Mouse (Mus musculus): ENCODE measurements around the gene Stk40.

The Stk40 gene

GRCm38 (mm10) chr4:126130502-126130901 lies 26.7 kb downstream of the Stk40 start:
- no peak for DNase-seq

GRCm38 (mm10) chr4:126131290-126132121 lies 27.7 kb downstream of the Stk40 start:
- no peak for DNase-seq

- DNase-seq: no peak
These were observed 29.0 kb downstream of the Stk40 start for GRCm38 (mm10) chr4:126132636-126133264.

GRCm38 (mm10) chr4:126134236-126134635 lies 30.5 kb downstream of the Stk40 start:
- DNase-seq: no peak

- peak; percentile 39 to 42 for DNase-seq
These were observed 30.9 kb downstream of the Stk40 start for GRCm38 (mm10) chr4:126134639-126135038.

- DNase-seq: no peak
These were observed 34.0 kb downstream of the Stk40 start for GRCm38 (mm10) chr4:126137773-126138172.

- no peak for DNase-seq
These were observed 37.3 kb downstream of the Stk40 start for GRCm38 (mm10) chr4:126141021-126141420.

- DNase-seq: no peak
These were observed 41.6 kb downstream of the Stk40 start for GRCm38 (mm10) chr4:126145396-126145795.

GRCm38 (mm10) chr4:126146974-126147532 lies 43.3 kb downstream of the Stk40 start:
- DNase-seq: no peak

GRCm38 (mm10) chr4:126147533-126148160 lies 43.9 kb downstream of the Stk40 start, which contains the start of gene Eva1b:
TSS of gene Eva1b (plus strand) at chr4:126147744.
- DNase-seq: no peak

- no peak for DNase-seq
These were observed 44.6 kb downstream of the Stk40 start for GRCm38 (mm10) chr4:126148161-126148961.

- no peak for DNase-seq
These were observed 45.4 kb downstream of the Stk40 start for GRCm38 (mm10) chr4:126149041-126149676.

- DNase-seq: no peak
These were observed 46.0 kb downstream of the Stk40 start for GRCm38 (mm10) chr4:126149798-126150197.

GRCm38 (mm10) chr4:126150297-126150948 lies 46.7 kb downstream of the Stk40 start:
- no peak for DNase-seq

GRCm38 (mm10) chr4:126150949-126151320 lies 47.2 kb downstream of the Stk40 start:
- DNase-seq: no peak

- DNase-seq: no peak
These were observed 48.1 kb downstream of the Stk40 start for GRCm38 (mm10) chr4:126151701-126152440.

- DNase-seq: no peak
These were observed 49.1 kb downstream of the Stk40 start for GRCm38 (mm10) chr4:126152864-126153263.

GRCm38 (mm10) chr4:126155183-126155582 lies 51.4 kb downstream of the Stk40 start:
- no peak for DNase-seq

- DNase-seq: no peak
These were observed 52.1 kb downstream of the Stk40 start for GRCm38 (mm10) chr4:126155869-126156268.

- DNase-seq: no peak
These were observed 52.9 kb downstream of the Stk40 start for GRCm38 (mm10) chr4:126156617-126157016.

- DNase-seq: no peak
These were observed 53.8 kb downstream of the Stk40 start for GRCm38 (mm10) chr4:126157562-126157961.
